Mouse (Mus musculus) gastrocnemius, adult 2 months (tissue): Measurements from ENCODE around the gene Wdr27. TPM values are rescaled to one million over a fixed set of nuclear protein-coding genes. Genes with fewer than 3 reads are reported as not detected.
"Not testable (repeated sequence)": the region's sequence is repeated elsewhere in the genome, so short reads cannot be mapped to it uniquely, and the experiment has no call there.

Source experiments
- DNase-seq: peaks from one replicate; pipeline ENCODE4 v3.0.0; 2022
- H3K27ac ChIP-seq: fragments of 200-600 bp; 2 replicates; pipeline ENCODE4 v1.8.1; 2022; ENCODE audit warnings: mild to moderate bottlenecking
- H3K4me3 ChIP-seq: fragments of 200-600 bp; 2 replicates; pipeline ENCODE4 v1.8.1; 2022; ENCODE audit warnings: mild to moderate bottlenecking, moderate library complexity
- CTCF ChIP-seq: fragments of 200-600 bp; IDR thresholded peaks from 2 replicates; pipeline ENCODE4 v1.8.1; 2022; ENCODE audit warnings: antibody characterized with exemption, mild to moderate bottlenecking, moderate library complexity
- intact Hi-C: fragments of 180-260 bp; cut with DNase I; formaldehyde crosslinking; loops from one replicate; pipeline ENCODE4 v1.15.1; 2025
- total RNA-seq, 2 experiments: library from RNA; stranded (reverse); gene quantifications; 2 replicates each; pipeline ENCODE4 v1.2.3; 2021

Wdr27 gene
- total RNA-seq, 2 experiments from 2014 or later, result 0.94 to 3.0 TPM

DNA sequence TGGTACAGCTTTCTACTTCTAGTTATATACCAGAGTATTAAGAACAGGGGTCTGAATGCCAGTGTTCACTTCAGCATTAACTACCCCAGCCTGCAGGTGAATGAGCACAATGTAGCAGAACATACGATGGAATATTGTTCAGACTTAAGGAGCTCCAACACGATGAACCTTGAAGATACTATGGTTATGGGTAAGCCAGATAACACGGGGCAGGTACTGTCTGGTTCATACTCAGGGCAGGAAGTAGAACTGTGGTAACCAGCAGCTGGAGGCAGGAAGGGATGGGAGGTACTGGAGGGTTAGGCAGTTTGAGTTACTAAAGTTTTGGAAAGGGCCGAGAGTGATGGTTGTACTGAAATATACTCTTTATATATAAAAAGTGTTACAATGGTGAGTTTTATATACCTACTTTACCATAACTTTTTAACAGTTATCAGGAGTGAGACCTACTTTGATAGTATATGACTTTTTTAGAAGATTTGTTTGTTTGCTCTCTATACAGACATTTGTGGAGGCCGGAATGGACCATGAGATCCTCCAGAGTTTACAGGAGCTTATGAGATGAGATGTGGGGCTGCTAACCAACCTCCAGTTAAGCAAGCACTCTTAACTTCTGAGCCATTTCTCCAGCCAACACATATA, 15.8 kb upstream of the Wdr27 start:
- DNase-seq, result no peak
- TF ChIP-seq CTCF, result no peak
- intact Hi-C loops, result no loop called here
- no peak overlapping the region for H3K27ac ChIP-seq
- H3K4me3 ChIP-seq, result no peak overlapping the region

DNA sequence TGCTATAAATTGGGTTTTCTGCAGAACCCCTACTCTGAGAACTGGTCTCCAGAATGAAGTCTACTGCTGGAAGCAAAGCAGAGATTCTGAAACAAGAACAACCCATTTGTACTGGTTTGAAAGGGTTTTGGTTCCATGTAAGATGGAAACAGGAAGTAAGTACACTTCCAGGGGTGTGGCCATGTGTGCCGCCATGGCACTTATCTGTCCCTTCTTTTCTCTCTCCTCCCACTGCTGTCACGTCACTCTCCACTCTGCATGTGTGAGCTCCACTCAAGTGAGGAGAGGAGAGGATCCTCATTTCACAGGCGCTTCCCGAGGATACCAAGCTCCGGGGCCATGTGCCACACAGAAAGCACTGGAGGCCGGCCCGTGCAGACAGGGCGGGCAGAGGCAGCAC, 10.5 kb upstream of the Wdr27 start:
- DNase-seq, result peak; percentile 26
- TF ChIP-seq CTCF, result no peak
- Histone ChIP-seq H3K4me3 (no peak overlapping the region), H3K27ac (no peak overlapping the region)
- intact Hi-C loops, result no loop called here

DNA sequence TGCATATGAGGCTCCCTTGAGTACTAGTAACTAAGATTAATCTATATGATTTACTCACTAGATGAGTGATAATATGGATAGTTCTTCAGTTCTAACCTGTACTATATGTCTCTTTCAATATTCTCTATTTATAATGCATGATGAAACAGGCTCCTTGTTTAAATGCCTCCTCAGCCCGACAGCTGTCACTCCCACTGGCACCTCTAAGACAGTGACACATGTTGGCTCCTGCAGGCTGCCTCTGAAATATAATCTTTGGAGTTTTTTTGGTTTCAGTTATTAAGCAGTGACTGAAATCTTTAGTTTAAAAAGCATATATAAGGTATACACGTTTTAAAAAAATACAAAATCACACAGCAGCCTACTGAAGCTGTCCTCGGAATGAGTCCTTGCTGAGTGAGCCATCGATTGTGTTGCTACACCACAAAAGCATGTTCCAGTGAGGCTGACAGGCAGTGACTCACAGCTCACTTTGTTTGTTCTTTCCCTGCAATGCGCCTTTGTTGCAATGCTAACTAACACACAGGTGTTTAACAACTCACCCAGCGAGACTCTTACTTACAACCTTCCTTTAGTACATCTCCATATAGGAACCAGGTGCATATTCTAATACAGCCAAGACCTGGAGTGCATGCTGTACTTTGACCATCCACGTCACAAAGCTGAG, 6.3 kb upstream of the Wdr27 start:
- peak overlapping the region; percentile 24; the same call in 1 of the 2 replicates for H3K27ac ChIP-seq
- no peak for DNase-seq
- intact Hi-C loops, result no loop called here

DNA sequence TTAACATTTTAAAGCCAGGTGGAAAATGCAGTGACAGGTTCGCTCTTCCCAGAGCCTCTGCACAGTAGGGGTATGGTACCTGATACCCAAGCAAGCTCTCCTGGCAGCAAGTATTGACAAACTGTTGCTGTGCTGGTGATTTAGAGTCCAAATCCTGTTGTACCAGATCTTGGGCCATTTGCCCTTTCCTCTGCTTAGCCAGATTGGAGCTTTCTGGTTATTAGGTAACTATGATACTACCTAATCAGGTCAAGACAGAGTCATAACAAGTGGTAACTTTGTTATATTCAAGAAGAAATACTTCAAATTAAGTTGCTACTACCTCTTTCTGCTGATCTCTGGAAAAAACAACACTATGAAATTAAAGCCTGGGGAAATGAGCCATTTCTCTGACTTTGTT, 1.6 kb upstream of the Wdr27 start:
- intact Hi-C loops, result no loop called here
- peak overlapping the region; percentile 3; the same call in 1 of the 2 replicates for H3K27ac ChIP-seq
- H3K4me3 ChIP-seq, result peak overlapping the region; percentile 92

More for the DNA sequence above, 6.3 kb upstream of the Wdr27 start:
- H3K4me3 ChIP-seq, result no peak overlapping the region
- TF ChIP-seq CTCF, result no peak

DNA sequence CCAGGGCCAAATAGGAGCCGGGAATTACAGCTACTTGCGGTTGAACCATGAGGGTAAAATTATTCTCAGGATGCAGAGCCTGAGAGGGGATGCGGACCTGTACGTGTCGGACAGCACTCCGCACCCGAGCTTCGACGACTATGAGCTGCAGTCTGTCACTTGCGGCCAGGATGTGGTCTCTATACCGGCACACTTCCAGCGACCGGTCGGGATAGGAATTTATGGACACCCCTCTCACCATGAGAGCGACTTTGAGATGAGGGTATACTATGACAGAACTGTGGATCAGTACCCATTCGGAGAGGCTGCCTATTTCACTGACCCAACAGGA, 736 bp upstream of the Wdr27 start:
- Histone ChIP-seq H3K4me3 (peak overlapping the region; percentile 92), H3K27ac (peak overlapping the region; percentile 95)
- intact Hi-C loops, result no loop called here
- no peak for TF ChIP-seq CTCF
- no peak for DNase-seq

More for the DNA sequence above, 1.6 kb upstream of the Wdr27 start:
- DNase-seq, result no peak
- no peak for TF ChIP-seq CTCF

DNA sequence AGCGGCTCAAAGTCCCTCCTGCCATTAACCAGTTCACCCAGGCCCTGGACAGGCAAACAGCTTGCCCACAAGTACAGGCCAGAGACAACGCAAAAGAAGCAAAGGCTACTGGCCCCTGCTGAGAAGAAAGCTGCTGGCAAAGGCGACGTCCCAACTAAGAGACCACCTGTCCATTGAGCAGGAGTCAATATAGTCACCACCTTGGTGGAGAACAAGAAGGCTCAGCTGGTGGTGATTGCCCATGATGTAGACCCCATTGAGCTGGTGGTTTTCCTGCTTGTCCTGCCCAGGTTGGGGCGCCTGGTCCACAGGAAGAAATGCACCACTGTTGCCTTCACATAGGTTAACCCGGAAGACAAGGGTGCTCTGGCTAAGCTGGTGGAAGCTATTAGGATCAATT, 777 bp downstream of the Wdr27 start:
- intact Hi-C loops, DNase-seq: not testable (repeated sequence)
- Histone ChIP-seq H3K27ac (peak overlapping the region; percentile 95; the same call in 1 of the 2 replicates), H3K4me3 (peak overlapping the region; percentile 92)

DNA sequence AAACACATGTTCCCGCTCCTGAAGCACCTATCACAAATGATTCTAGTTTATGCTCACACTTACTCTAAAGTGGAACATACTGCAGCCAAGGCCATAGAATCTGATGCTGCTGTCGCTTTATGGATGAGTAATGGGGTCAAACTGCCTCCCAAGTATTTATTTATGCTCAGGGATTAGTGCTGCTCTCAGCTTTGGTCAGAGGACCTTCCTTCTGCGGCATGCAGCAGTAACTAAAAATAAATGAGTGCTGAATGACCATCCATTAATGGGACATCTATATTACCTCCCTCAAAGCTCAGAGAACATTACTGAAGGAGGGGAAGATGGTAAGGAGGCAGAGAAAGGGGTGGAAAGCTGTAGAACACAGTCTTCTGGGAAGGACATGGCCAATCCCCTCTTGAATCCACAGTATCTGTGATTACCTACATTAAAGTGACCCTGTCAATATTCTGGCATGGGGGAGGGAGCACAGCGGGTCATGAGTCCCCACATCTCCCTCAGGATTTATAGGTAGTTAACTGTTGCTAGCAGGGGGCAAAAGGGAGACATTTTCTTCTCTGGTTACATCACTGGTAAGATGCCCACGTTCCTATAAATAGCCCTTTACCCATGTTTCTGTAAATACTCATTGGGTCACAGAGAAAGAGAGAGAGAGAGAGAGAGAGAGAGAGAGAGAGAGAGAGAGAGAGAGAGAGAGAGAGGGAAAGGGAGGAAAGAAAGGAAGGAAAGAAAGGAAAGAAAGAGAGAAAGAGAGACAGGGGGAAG, 6.9 kb downstream of the Wdr27 start:
- Histone ChIP-seq H3K4me3 (peak overlapping the region; percentile 17; the same call in 1 of the 2 replicates), H3K27ac (peak overlapping the region; percentile 91)
- intact Hi-C loops, result no loop called here
- no peak for TF ChIP-seq CTCF
- peak; percentile 26 for DNase-seq

DNA sequence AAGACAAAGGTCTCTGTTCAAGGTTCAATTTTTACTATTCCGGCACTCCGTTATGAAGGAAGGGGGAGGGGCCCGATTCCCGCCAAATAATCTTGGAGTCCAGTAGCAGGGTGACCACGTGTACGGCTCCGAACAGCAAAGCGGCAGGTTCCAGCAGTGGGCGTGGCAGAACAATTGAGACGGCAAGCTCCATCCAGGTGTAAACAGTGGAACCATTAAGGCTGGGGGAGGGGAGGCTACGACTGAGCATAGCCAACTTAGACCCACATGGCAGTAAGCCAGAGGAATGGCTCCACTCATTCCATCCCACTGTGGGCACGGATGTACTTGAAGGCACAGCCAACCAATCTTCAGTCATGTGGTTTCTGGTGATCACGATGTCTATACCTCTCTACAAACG, 7.7 kb downstream of the Wdr27 start:
- not testable (repeated sequence) for H3K4me3 ChIP-seq, DNase-seq

DNA sequence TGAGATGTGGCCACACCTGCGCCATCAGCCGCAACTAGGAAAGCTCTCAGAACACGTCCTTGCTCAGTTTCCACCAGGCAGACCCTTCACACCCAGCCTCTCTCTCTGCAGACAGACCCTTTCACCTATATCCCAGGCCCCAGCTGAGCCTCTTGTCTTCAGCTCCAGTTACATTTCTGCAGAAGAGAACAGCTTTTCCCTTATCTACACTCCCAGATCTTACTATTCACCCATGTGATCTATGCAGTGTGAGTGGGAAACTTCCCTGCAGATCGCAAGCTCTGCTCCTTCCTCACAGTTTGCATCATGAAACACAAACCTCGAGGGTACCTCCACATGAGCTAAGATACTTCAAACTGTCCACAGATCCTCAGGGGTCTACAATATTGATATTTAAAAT, 11.5 kb downstream of the Wdr27 start:
- Histone ChIP-seq H3K27ac (no peak overlapping the region), H3K4me3 (no peak overlapping the region)
- TF ChIP-seq CTCF, result no peak
- DNase-seq, result no peak
- intact Hi-C loops, result no loop called here

More for the DNA sequence above, 7.7 kb downstream of the Wdr27 start:
- intact Hi-C loops, result not testable (repeated sequence)
- H3K27ac ChIP-seq, result peak overlapping the region; percentile 91; the same call in 1 of the 2 replicates

DNA sequence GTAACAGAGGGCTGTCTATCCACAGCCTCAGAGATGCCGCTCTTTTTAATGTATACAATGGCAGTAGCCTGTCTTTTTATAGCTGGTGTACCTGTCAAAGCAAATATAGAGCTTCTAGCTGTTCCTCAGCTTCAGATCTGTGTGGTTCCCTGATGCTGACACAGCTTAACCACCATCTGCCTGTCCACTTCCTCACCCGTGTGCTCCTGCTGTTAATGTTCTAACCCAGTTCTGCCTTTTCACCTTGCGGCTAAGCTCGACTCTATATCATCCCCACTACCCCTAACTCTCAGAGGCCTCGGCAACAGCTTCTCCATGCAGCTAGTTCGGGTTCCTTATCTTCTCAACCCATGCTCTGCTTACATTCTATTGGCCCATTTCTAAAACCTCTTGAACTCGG, 12.3 kb downstream of the Wdr27 start:
- intact Hi-C loops, result no loop called here
- no peak for TF ChIP-seq CTCF
- Histone ChIP-seq H3K4me3 (no peak overlapping the region), H3K27ac (no peak overlapping the region)
- DNase-seq, result no peak

DNA sequence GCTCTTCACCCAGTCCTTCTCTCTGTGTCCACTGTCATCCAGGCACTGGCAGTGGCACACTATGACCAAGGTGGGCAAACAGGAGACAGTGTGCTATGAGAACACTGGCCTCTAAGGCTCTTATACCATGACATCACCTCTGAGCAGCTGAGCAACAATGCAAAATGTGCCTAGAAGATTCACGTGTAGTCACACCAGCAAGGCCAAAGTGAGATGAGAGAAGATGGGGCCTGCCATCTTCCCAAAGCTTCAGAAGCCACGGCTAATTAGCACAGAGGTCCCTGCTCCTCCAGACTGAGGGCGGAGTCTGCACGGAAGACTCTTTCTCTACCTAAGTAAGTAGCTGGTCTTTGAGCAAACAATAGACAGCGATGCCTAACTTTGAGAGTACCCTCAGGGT, 14.3 kb downstream of the Wdr27 start:
- no peak for DNase-seq
- intact Hi-C loops, result no loop called here
- Histone ChIP-seq H3K4me3 (no peak overlapping the region), H3K27ac (no peak overlapping the region)
- TF ChIP-seq CTCF, result no peak

DNA sequence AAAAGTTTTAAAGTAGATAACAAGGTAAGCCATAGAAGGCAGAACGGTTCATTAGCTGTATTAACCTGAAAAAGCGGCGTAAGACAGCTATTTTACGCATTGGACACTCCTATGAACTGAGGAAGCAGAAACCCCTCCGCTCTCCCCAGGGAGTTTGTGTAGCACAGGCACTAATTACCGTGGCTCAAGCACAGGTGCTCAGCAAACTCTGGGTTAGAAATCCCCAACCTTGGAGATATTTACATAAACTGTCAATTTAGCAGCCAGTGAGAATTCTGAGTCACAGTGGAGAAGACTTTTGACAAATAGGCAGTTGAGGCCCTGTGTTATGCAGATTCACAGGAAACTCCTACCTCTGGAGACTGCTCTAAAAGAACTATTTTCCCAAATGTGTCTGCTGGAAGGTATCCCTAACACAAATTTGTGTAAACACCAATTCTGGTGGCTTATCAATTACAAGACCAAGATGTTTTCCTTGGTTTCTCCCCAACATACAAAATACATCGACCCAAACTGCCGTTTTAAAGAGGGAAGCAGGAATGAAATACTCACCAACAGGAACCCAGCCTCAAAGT, 15.2 kb downstream of the Wdr27 start:
- DNase-seq, result no peak
- TF ChIP-seq CTCF, result no peak
- no peak overlapping the region for H3K27ac ChIP-seq
- intact Hi-C loops, result no loop called here
- no peak overlapping the region for H3K4me3 ChIP-seq

DNA sequence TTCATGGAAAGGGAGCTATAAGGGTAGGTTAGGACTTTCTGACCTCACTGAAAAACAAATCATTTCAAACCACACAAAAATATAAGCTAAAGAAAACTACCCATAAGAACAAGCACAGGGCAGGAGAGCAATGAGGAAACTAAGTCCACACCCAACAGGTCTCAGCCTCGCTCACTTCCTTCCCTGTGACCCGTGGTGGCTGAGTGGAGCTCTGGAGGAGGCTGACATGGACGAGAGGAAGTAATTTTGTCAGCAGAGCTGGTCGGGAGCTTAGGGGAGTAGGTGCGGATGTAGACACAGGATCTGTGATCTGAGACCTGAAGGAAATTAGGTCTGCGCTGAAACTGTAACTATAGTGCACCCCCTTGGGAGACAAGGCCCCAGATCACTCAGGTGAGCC, 21.4 kb downstream of the Wdr27 start:
- DNase-seq, result no peak
- Histone ChIP-seq H3K27ac (no peak overlapping the region), H3K4me3 (no peak overlapping the region)
- intact Hi-C loops, result no loop called here
- TF ChIP-seq CTCF, result no peak
